Mouse (Mus musculus): ENCODE measurements at regions not wholly inside any gene's neighbourhood (a gene's known extent, or its start where the extent isn't known, plus 50 kb on each side); places are given as distances from the start of the nearest gene placed in this dataset.
A peak's percentile ranks its signal among the peaks of the same experiment; 100 is the strongest.

- DNase-seq = peak; percentile 4
These were observed 52.7 kb upstream of the Rab3gap2 start for GRCm38 (mm10) chr1:185151130-185151799.

- DNase-seq = no peak
These were observed 53.3 kb upstream of the Rab3gap2 start for GRCm38 (mm10) chr1:185150431-185151129.

- no peak for DNase-seq
These were observed 59.1 kb upstream of the Rab3gap2 start for GRCm38 (mm10) chr1:185144791-185145190.

- DNase-seq = no peak
These were observed 59.9 kb upstream of the Rab3gap2 start for GRCm38 (mm10) chr1:185144006-185144405.

- DNase-seq = no peak
These were observed 63.6 kb upstream of the Rab3gap2 start for GRCm38 (mm10) chr1:185140317-185140716.

GRCm38 (mm10) chr1:185128209-185128608, 75.7 kb upstream of the Rab3gap2 start:
- no peak for DNase-seq

- DNase-seq = no peak
These were observed 78.1 kb upstream of the Rab3gap2 start for GRCm38 (mm10) chr1:185125737-185126286.

- no peak for DNase-seq
These were observed 82.4 kb upstream of the Rab3gap2 start for GRCm38 (mm10) chr1:185121552-185121951.

GRCm38 (mm10) chr1:185120416-185120815, 83.5 kb upstream of the Rab3gap2 start:
- no peak for DNase-seq

- DNase-seq = no peak
These were observed 86.2 kb upstream of the Rab3gap2 start for GRCm38 (mm10) chr1:185117711-185118110.

- no peak for DNase-seq
These were observed 90.2 kb upstream of the Rab3gap2 start for GRCm38 (mm10) chr1:185113687-185114086.

- no peak for DNase-seq
These were observed 91.9 kb upstream of the Rab3gap2 start for GRCm38 (mm10) chr1:185112017-185112399.

GRCm38 (mm10) chr1:185111347-185112016, 92.4 kb upstream of the Rab3gap2 start:
- no peak for DNase-seq

GRCm38 (mm10) chr1:185104945-185105884, 98.7 kb upstream of the Rab3gap2 start:
- DNase-seq = no peak

- no peak for DNase-seq
These were observed 100.1 kb upstream of the Rab3gap2 start for GRCm38 (mm10) chr1:185103803-185104202.

GRCm38 (mm10) chr1:185098975-185099958, 99.9 kb upstream of the Mark1 start:
- DNase-seq = no peak

GRCm38 (mm10) chr1:185098195-185098974, 99.0 kb upstream of the Mark1 start:
- DNase-seq = no peak

GRCm38 (mm10) chr1:185096741-185097140, 97.4 kb upstream of the Mark1 start:
- DNase-seq = no peak

GRCm38 (mm10) chr1:185092757-185093156, 93.4 kb upstream of the Mark1 start:
- no peak for DNase-seq

GRCm38 (mm10) chr1:185091816-185092558, 92.6 kb upstream of the Mark1 start:
- DNase-seq = no peak
